Mouse (Mus musculus) adrenal gland, adult 2 months (tissue): Measurements from ENCODE around the gene BC025920. TPM values are rescaled to one million over a fixed set of nuclear protein-coding genes. Genes with fewer than 3 reads are reported as not detected.

Experiments
- DNase-seq: peaks from one replicate; pipeline ENCODE4 v3.0.0; 2021
- polyA plus RNA-seq: library from polyadenylated mRNA; depleted of rRNA; stranded (reverse); fragments of >200 nt; gene quantifications from 2 replicates; pipeline ENCODE4 v1.2.3, GENCODE M21; 2012
- total RNA-seq, 2 experiments: library from RNA; stranded (reverse); gene quantifications; 2 replicates each; pipeline ENCODE4 v1.2.3; 2021

The BC025920 gene
- total and polyA plus RNA-seq, 3 experiments: 0.26 to 2.3 (median 1.1) TPM

DNA sequence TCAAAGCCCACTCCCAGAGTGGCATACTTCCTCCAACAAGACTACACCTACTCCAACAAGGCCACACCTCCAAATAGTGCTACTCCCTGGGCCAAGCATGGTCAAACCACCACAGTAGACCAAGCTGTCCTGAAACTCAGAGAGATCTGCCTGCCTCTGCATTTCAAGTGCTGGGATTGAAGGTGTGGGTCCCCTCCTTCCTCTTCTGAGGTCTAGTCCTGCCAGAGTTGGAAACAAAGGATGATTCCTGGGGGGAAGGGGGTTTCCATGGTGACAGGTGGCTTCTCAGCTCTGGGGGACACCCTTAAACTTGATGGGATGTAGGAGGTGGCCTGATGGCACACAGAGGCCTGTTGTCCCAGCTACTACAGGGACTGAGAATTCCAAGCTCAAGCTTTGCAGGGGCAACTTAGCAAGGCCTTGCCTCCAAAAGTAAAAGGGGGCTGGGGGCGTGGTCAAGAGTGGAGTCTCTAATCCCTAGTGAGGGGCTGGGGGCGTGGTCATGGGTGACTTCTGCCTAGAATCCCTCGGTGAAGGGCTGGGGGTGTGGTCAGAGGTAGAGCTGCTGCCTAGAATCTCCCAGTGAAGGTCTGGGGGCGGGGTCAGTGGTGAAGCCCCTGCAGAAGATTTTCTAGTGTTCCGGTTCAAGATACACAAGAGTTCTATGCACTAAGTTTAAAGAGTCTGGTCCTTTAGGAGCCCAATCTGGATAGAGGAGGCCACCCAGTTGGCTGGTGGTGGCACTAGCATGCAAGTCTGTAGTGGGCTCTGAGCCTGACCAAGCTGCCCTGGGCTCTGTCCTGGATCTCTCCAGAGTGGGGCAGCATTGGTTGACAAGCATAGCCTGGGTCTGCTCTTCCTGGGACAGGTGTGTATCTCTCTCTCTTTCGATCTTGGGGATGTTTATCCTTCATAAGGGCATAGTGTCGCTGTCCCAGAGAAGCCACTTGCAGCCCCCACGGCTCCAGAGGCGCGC lies 31.7 kb upstream of the BC025920 start, which contains the start of gene Tle2:
Gene Tle2 (plus strand): TSS at position 481 of the 976 bp plus-strand sequence.
- peak; percentile 45 for DNase-seq

DNA sequence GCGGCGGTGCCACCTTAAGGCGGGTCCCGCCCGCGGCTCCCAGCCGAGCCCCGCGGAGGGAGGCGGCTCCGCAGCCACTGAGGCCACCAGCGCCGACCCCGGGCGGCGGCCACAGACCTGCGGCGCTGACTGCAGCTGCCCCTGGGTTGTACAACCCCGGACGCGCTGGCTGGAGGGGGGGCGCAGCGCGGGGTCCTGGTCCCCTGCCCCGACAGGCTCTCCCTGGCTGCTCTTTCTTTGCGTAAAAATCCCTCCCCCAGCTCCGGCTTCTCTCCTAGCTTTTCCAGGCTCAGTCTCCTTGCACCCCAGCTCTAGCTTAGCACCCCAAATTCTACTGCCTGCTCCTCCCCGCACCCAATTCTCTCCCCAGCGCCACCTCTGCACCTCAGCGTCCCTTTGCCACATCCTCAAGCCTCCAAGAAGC lies 30.9 kb upstream of the BC025920 start:
- DNase-seq: peak; percentile 77

DNA sequence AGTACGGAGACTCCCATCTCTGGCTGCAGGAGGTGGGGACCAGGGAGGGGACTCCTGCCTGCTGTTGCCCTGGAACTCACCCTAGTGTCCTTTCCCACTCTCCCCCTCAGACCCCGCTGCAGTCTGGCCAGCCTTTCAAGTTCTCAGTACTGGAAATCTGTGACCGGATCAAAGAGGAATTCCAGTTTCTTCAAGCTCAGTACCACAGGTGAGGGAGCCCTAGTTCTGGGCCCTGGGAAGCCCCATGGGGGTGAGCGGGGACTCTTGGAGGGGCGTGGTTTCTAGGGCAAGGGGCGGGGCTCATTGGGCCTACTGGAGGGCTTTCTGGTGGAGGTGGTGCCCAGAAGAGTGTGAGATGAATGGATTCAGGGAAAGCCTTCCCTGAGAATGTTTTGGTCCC lies 30.4 kb upstream of the BC025920 start:
- peak; percentile 77 for DNase-seq

DNA sequence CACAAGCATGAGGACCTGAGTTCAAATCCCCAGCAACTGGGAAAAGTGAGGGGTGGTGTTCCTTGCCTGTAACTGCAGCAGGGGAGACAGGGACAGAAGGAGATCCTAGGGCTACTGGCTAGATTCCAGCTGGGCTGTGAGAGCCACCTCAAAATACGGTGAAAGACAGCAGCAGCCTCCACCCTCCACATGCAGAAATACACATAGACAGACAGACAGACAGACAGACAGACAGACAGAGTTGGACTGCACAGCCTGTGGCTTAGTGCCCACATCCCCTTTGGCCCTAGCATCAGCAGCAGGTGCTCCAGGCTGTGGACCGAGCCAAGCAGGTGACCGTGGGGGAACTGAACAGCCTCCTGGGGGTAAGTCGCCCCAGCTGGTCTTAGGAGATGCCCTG lies 26.1 kb upstream of the BC025920 start:
- no peak for DNase-seq

DNA sequence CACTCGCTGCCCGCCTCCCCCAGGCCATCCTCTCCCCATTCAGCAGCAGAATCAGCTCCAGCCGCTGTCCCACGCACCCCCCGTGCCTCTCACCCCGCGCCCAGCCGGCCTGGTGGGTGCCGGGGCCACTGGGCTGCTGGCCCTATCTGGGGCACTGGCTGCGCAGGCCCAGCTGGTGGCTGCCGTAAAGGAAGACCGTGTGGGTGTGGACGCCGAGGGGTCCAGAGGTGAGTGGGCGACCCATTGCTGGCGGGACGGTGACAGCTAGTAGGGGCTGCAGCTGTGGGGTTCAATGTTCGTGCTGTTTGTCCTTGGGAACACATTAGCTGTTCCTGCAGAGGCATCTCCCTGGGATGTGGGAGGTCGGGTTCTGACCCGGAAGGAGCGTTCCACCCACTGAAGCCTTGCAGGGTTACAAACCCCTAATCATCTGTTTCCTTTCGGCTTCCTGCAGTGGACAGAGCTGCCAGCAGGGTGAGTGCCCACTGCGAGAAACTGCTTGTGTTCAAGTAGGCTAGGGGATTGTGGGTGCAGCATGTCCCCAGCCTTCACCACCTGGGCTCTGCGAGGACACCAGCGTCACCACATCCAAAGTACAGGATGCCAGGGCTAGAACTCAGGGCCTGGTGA lies 25.5 kb upstream of the BC025920 start:
- DNase-seq: no peak

DNA sequence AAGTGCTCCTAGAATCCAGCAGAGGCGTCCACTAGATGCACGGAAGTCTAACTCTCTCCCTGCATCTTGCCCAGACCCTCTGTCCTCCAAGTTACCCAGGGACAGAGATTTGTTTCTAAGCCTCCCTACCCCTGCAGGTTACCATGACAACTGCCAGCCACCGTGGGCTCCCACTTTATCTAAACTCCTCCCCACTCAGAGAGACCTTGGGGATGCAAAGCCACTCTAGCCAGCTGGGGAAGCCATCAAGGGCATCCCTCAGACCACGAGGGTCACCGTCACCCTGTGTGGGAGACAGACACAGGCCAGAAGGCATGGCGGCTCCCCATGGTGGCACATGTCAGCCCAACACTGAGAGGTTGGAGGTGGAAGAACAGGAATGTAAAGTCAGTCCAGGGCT lies 22.7 kb upstream of the BC025920 start:
- no peak for DNase-seq

DNA sequence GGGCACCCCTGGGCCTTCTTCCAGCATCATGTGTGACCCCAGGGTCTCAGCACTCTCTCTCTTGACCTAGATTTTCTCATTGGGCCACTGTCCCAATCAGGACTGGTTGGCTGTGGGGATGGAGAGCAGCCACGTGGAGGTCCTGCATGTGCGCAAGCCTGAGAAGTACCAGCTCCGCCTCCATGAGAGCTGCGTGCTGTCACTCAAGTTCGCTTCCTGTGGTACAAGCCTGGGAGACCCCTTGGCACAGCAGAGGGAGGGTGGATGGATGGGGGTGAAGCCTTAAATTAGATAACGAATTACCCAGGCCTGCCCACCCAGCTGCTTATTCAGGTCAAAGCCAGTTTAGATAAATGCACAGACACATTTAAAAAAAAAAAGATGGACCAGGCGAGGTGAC lies 17.3 kb upstream of the BC025920 start:
- DNase-seq: no peak

DNA sequence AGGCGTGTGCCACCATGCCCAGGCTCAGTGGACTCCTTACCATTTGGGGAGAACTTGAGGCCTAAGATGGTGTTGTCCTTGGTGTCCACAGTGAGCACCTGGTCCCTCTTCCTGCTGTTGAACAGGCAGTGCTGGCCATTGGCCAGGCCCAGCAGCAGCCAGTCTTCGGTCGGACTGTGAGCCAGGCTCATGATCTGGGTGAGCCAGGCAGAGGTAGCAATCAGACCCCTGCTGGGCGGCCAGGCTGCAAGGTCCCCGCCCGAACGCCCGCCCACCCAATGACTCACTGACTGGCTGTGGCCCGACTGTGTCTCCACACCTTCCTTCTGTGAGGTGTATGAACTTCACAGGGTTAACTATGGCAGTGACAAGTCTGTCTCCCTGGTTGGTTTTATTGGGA lies 14.2 kb upstream of the BC025920 start:
- no peak for DNase-seq

DNA sequence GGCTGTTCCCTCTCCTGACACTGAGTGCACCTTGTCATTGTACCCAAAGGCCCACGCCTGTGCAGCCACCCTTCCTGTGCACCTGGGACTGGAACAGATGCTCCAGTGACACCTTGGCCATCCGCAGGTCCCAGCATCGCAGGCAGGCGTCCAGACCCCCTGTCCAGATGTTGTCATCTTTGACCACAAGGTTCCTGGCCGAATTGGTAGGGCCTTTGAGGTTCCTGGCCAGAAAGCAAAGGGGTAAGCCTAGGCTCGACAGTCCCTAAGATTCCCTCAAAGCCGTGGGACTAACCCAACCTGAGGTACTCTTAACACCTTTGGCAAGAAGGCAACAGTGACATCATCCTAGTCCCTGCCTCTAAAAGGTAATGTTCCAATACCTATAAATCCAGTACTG lies 13.4 kb upstream of the BC025920 start:
- no peak for DNase-seq

DNA sequence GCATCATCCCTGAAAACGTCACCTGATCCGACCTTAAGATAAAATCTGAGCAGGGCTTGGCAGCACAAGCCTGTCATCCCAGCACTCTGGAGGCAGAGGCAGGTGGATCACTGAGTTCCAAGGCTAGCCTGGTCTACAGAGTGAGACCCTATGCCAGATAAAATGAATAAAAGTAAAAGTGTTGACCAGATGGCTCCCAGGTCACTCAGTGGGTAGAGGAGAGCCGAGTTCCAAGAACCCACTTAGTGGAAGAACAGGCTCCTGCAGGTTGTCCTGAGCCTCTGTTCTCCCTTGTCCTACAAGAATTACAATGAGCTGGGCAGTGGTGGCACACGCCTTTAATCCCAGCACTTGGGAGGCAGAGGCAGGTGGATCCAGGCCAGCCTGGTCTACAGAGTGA lies 12.8 kb upstream of the BC025920 start:
- no peak for DNase-seq

DNA sequence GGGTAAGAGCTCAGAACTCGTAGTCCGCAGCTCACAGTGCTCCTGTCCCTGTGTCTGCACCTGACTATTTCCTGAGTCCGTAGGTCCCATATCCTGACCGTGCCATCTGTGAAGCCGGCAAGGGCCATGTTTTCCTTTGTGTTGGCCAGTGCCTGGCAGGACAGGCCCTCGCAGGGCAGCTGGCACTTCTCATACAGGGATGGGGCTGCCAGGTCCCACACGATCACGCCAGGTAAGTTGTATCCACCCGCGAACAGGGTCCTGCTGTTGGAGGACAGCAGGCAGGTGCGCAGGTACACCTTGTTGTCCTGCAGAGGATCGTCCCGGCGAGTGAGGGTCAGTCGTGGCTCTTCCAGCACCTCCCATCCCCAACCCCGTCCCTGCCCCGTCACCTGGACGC lies 12.1 kb upstream of the BC025920 start:
- DNase-seq: no peak

DNA sequence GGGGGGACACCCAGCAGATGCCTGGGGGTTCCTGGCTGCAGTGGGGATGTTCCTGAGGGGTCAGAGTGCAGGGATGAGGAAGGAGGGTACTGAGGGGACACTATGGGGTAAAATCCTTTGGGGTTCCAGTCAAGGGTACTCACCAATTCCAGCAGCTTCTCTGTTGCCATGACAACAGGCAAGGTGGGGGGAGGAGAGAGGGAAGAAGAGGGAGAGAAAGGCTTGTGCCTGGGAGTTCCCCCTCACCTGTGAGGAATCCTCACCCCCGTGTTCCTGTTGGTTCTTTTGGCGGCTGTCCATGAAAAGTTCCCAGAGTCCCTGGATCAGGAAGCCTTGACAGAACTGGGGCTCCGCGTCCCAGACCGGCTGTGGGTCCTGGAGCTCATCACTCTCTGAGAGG lies 10.5 kb upstream of the BC025920 start:
- no peak for DNase-seq

DNA sequence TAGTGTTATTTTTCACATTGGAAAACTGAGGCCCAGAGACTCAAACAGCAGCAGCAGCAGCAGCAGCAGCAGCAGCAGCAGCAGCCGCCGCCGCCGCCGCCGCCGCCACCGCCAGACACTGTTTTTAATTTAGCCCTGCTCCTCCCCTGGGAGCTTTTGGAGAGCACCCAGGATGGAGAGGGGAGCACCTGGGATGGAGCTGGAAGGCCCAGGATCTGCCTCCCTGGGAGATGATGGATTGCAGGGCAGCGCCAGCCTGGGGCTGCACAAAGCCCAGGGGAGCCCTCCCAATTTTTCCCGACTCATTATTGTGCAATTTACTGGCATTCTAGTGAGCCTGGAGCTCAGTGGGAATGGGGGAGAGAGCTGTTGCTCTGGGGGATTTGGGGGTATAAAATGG lies 9.5 kb upstream of the BC025920 start:
- DNase-seq: peak; percentile 69

DNA sequence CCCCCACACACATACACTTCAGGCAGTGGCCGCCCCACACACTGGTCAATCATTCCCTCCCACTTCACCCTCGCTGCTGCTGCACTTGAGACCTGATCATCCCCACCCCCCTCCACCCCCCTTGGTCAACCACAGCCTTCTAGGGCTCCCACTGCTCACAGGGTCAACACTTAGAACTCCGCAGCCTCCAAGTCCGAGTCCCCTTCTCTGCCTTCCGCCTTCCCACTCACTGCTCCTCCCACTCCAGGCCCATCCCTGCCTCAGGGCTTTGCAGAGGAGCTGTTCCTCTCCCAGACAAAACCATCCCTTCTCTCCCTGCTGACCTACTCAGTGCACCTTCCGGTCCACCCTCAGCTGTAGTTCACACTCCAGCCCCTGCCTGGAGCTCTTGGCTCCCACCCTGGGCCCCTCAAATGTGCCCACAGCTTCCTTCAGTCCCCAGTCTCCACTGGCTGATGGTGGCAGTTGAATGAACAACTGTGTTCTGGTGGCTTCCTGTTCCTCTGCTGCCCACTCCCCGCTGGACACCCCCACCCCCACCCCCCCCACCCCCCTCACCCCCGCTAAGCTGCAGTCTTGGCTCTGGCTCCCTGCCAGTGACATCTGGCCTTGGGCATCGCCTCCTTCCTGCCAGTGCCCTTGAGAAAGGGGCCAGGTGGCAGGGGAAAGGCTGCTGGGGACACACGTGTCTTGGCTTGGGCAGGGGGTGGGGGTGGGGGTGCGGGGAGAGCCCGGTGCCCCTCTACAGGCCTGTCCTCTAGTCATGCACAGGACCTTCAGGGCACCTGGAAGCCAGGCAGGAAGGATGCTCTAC lies 8.7 kb upstream of the BC025920 start:
- DNase-seq: peak; percentile 79

DNA sequence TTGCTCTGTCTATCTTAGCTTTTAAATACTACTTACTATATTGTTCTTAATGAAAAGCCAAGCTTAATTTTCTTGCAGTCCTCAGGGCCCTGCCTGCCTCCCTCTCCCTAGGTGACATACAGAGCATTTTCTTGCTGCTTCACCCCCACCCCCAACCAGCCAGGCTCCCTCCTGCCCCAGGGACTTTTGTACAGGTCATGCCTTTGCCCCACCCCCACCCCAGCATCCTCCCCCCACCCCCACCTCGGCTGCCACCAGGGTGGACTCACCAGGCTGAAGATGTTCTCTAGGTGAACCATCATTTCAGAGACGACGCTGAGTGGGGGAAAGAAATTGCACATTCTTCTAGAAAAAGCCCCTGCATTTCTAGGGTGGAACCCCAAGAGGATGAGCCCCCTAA lies 7.7 kb upstream of the BC025920 start:
- DNase-seq: no peak

DNA sequence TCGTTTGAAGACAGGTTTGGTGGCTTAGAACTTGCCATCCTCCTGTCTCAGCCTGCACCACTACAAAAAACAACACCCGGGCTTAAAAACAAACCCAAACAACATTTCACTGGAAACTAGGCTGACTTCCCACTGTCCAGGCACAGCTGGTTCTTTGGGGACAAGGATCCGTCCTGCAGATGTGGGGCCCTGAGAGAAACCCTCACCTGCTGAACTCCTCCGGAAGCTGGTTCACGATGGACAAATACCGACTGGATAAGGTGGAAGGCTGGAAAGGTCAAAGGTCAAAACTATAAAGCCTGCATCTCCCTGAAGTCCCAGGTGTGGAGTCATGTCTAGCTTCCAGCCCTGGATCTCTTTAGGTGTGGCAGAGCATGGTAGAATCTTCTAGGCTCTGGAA lies 7.2 kb upstream of the BC025920 start:
- no peak for DNase-seq

DNA sequence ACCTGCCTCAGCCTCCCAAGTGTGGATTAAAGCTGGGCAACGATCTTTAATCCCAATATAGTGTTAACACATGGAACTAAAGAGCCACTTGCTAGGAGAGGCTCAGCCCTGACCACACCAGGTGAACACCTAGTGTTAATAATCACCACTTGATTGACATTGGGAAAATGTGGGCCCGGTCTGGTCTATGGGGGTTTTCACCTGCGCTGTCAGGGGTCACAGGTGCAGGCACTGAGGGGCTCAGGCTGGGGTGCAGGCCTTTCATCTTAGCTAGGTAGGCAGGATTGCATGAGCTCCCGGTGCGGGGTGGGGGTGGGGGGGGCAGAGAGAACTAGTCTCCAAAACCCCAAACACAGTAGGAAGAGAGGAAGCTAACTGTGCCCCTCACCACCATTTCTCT lies 6.4 kb upstream of the BC025920 start:
- DNase-seq: no peak

DNA sequence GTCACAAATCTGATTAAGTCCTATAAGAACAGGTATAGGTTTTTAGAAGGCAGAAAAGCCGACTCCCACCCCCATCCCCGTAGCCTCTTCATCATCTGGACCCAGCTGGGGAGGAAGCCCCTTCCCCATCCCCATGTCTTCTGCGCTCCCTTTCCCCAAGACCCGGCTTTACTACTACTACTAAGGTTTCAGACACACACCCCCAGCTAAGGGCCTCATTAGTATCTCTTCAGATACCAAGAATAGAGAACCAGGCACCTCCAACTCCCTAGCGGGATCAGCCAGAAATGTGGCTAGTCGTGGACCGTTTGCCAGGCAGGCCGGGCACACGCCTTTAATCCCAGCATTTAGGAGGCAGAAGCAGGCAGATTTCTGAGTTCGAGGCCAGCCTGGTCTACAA lies 6.0 kb upstream of the BC025920 start:
- DNase-seq: no peak

DNA sequence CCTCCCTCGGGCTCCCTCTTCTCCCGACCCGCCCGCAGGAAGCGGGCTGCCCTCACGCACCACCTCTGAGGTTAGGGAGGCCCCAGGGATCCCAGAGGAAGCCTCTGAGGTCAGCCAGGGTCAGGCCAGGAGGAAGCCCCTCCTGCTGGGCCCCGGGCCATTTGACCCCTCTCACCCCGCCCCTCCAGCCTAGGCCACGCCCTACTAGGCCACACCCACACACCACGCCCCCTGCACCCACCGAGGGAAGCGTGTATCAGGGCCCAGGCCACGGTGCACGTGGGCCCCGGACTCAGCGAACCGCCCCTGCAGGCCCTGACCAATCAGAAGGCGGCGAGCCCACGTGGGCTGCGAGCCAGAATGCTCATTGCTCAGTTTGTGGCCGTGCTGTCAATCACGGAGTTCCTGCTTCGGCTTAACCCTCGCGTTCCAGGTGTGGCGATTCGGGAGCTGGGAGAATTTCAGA lies 5.3 kb upstream of the BC025920 start, which contains the start of gene Tle6:
Gene Tle6 (minus strand): TSS at position 336 of the 466 bp plus-strand sequence.
- DNase-seq: peak; percentile 97

DNA sequence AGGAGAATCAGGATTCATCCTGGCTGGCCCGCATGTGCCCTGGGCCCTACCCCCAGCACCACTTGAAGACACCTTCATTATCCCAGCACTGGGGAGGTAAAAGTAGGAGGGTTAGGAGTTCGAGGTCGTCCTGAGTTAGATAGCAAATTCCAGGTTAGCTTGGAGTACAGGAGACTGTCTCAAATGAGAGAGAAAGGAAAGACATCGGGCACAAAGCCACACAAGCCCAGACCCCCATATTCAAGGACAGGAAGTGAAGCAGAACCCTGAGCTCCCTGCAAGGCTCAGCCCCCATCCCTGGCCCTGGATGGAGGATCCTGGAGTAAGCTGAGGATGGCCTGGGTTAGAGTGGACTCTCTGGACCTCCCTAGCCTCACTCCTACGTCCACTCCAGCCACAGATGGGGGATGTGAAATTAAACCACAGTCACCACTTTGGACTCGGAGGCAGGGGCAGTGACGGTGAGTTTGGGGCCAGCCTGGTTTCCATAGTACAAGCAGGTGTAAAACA lies 4.6 kb upstream of the BC025920 start:
- DNase-seq: no peak

DNA sequence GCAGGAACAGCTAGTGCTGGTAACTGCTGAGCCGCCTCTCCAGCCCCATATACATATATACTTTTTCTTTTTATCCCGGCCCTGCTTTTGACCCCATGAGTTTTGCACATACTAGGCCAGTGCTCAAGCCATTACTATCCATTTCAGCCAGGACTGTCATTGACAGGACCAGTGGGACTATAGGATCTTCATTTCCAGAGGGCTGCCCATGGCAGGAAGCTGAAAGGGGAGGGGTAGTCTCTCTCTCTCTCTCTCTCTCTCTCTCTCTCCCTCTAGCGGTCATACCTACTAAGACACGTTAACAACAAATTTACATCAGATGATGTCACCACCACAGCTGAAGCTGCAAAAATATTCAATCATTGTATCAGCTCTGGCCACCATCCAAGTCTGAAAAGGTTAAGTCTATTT lies 3.3 kb upstream of the BC025920 start:
- peak; percentile 48 for DNase-seq
